Mouse (Mus musculus) adrenal gland, adult 10 weeks (tissue): ENCODE measurements around the gene Nck1. TPM values are rescaled to one million over a fixed set of nuclear protein-coding genes. Genes with fewer than 3 reads are reported as not detected.

Experiments used
- polyA plus RNA-seq: library from polyadenylated mRNA; stranded (reverse); fragments of 350-450 nt; fragmentation: Illumina TruSeq; extraction: RNeasy Lipid Tissue Mini Kit (QIAGEN cat#74804); gene quantifications from one replicate; pipeline ENCODE4 v1.2.3, GENCODE M21; 2014; ENCODE audit warnings: low read depth, low replicate concordance

The Nck1 gene
- polyA plus RNA-seq, result 191 TPM

DNA sequence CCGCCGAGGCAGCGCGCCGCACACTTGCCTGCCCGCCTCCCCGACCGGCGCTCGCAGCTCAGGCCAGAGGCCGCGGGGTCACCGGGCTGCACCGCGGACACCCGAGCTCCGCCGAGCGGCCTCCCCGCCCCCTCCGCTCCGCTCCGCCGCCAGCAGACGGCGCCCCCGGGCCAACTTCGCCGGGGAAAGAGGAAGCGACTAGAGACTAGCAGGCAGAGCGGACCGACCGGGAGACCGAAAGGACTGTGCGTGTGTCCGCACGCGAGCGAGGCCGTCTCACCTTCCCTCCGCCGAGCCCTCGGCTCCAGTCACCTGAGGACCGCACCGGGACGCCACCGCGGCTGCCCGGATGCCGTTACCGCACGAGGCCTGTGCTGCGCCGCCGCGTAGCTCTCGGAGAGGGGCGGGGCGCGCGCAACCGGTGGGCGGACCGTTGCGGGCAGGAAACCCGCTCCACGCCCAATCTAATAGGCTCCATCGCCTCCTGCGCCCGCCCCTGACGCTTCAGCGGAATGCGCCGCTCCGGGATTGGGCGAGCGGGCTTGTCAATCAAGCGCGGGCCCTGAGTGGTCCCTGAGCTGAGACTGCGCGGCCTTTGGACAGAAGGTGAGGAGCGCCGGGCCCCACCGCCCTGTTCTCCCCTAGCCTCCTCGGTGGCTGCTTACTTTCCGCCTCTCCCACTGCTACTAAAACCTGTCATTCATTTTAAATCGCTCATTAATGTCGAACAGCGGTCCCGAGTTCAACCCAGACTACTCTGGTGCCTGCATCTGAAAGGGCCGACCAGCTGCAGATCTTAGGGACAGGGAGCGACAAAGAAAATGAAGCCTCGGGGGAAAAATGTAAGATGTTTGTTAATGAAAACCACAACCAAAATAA is at the start of gene Nck1:
Gene Nck1, minus strand, starts transcription at position 420 of the 879 bp plus-strand sequence.

DNA sequence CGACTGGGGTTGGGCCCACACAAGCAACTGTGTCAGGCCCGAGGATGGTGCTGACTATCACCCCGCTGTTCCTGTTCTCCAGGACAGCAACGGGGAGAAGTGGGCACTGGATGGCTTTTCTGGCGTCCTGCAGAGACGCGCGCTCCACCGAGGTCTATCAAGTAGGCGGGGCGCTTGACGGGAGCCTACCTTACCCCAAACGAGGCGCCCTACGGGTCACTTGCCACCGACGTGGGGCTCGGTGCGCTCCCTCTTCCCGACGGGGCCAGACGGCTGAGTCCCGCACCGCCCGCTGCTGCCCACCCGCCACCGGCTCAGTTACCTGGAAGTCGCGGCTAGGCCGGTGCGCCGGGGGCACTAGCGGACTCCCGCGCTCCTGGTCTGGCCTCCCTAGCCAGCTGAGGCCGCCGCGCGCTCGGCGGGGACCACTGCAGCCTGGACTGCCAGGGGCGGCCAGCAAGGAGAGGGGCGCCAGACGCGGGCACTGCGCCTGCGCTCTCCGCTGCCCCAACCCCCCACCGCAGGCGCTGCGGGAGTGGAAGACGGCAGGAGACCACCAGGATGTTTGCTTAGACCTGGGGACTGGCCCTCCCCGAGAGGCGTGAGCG is 24.8 kb upstream of the Nck1 start, which contains the start of gene Slc35g2:
Gene Slc35g2, minus strand, starts transcription at position 465 of the 608 bp plus-strand sequence.

DNA sequence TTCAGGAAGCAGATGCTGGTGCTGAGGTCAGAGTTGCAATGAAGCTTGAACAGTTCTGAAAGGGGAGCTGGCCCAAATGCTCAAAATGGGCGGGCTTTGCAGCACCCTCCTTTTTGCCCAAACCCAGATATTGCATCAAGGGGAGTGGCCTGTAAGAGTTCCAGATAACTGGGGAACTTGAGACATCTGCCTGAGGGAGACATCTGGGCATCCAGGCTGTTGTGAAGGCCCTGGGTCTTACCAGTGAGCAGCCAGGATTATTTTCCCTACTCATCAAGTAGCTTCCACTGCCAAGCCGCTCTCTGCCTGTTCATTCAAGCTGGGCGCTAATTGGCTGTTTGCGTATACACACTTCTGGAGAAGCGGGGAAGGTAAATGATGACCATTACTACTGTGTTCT is 59.5 kb downstream of the Nck1 start, which contains the start of gene Il20rb:
Gene Il20rb, minus strand, starts transcription at position 358 of the 400 bp plus-strand sequence.

Other genes with a start within 250 kb of the Nck1 start
- gene Il20rb, start 59.3 kb downstream of the Nck1 start, polyA plus RNA-seq, result not detected
- 46.8 TPM for gene Slc35g2, start 25.0 kb upstream of the Nck1 start, polyA plus RNA-seq
- 81.0 TPM for gene Stag1, start 51.7 kb upstream of the Nck1 start, polyA plus RNA-seq